Mouse (Mus musculus): ENCODE data around the gene Gchfr. TPM values are rescaled to one million over a fixed set of nuclear protein-coding genes. Genes with fewer than 3 reads are reported as not detected.

Gchfr gene
- polyA plus RNA-seq, 1 experiment, result 4.2 TPM

GRCm38 (mm10) chr2:119172446-119172845 is 4.9 kb downstream of the Gchfr start:
- no peak overlapping the region for H3K27ac ChIP-seq (ENCODE audit: insufficient read depth, low read length)
- no peaks in the 10 kb centered on the region for H3K36me3 ChIP-seq (ENCODE audit: control insufficient read depth, insufficient read depth, low read length)
- no peak overlapping the region for H3K4me3 ChIP-seq (ENCODE audit: extremely low read depth, insufficient read depth, insufficient read length)
- TF ChIP-seq CTCF (IDR thresholded peaks at IDR 0.05; ENCODE audit: extremely low read depth, insufficient read depth, insufficient read length, insufficient replicate concordance) (no peak), POLR2A (IDR thresholded peaks at IDR 0.05; ENCODE audit: low read depth, low read length) (no peak)
- peaks cover 7% of the 10 kb centered on the region for H3K4me1 ChIP-seq (ENCODE audit: control insufficient read depth, insufficient read depth, insufficient read length)
- DNase-seq (ENCODE audit: low read depth in 1 of 2, low spot score in 2 of 2), result no peak
- 92% methylated on average over 7 of the region's 7 CpGs for WGBS
- peaks cover 3% of the 10 kb centered on the region; the same call in 1 of the 2 replicates for H3K27me3 ChIP-seq (ENCODE audit: control insufficient read depth, insufficient read depth, low read length)

DNA sequence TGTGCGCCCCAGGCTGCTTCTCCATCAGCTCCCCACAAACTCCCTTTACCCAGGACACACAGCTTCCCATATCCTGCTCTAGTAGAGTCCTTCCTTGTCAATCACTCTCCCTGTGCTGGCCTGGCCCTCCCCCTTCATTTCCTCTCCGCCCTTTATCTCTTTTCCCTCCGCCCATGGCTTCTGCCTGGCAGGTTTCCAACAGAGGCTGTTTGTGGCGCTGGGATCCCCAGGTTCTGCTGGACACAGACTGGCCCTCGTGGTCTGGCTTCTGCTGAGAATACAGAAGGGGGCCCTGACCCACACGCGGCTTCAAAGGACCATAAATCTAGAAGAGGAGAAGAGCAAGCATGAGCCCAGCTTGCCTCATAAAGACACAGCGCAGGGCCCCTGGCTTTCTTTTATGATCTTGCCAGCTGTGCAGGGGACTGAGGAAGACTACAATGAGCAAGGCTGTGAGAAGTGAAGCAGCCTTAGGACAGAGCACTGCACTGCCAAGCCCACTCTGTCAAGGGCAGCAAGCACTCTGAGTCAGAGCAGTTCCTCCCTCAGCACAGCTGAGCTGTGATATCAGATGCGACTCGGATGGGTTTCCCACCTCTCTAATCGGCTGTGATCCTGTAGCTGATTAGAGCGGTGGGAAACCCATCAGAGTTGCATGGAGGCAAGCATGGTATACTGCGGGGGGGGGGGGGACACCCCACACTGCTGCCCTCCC is 5.4 kb downstream of the Gchfr start:
- no peak for TF ChIP-seq CTCF (IDR thresholded peaks at IDR 0.05; ENCODE audit: extremely low read depth, insufficient read depth, insufficient read length, insufficient replicate concordance)
- TF ChIP-seq POLR2A (IDR thresholded peaks at IDR 0.05; ENCODE audit: low read depth, low read length), result no peak
- WGBS, result 56% methylated on average over 13 of the region's 13 CpGs
- Histone ChIP-seq H3K36me3 (ENCODE audit: control insufficient read depth, insufficient read depth, low read length) (no peaks in the 10 kb centered on the region), H3K27ac (ENCODE audit: insufficient read depth, low read length) (no peak overlapping the region), H3K27me3 (ENCODE audit: control insufficient read depth, insufficient read depth, low read length) (no peaks in the 10 kb centered on the region), H3K4me1 (ENCODE audit: control insufficient read depth, insufficient read depth, insufficient read length) (peaks cover 3% of the 10 kb centered on the region; the same call in 1 of the 2 replicates), H3K4me3 (ENCODE audit: extremely low read depth, insufficient read depth, insufficient read length) (no peak overlapping the region)
- no peak for DNase-seq (ENCODE audit: low read depth in 1 of 2, low spot score in 2 of 2)

DNA sequence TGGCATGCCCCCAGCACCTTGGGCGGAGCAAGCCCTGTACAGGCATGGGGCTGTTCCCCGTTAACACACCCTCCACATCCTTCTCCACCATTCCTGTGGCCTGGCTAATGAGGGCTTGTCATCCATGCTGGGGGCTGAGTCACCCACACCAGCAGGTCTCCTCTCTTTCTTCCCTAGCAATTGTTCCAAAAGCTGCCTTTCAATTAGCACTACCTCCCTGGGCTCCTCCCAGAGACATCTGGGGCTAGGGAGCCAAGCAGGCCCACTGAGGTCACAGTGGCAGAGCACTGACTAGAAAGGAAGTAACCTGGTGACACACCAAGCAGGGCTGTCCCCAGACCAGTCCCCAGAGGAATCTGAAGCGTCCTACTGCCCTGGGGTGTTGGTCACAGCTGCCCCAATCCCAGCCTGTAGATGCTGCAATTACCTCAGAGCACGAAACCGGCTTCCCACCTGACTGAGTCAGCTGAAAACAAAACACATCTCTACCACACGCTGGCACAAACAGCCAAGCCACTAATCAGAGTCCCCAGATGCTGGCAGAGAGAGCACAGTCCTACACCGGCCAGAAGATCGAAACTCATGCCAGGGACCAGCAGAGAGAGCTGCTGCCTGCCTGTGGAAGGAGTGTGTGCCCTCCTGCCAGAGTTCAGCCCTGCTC is 6.5 kb downstream of the Gchfr start, which contains the start of gene Gm14137:
TSS of gene Gm14137 (plus strand) at position 519 of the 661 bp plus-strand sequence.
- WGBS, result 56% methylated on average over 8 of the region's 8 CpGs
- Histone ChIP-seq H3K4me3 (ENCODE audit: extremely low read depth, insufficient read depth, insufficient read length) (no peak within 1 kb of the TSS), H3K36me3 (ENCODE audit: control insufficient read depth, insufficient read depth, low read length) (peaks cover under 1% of the 10 kb centered on the region; the same call in 1 of the 2 replicates), H3K4me1 (ENCODE audit: control insufficient read depth, insufficient read depth, insufficient read length) (peaks cover 3% of the 10 kb centered on the region; the same call in 1 of the 2 replicates), H3K27me3 (ENCODE audit: control insufficient read depth, insufficient read depth, low read length) (no peaks in the 10 kb centered on the region), H3K27ac (ENCODE audit: insufficient read depth, low read length) (no peak within 1 kb of the TSS)
- peak; percentile 15 to 17 for DNase-seq (ENCODE audit: low read depth in 1 of 2, low spot score in 2 of 2)
- TF ChIP-seq POLR2A (IDR thresholded peaks at IDR 0.05; ENCODE audit: low read depth, low read length) (no peak), CTCF (IDR thresholded peaks at IDR 0.05; ENCODE audit: extremely low read depth, insufficient read depth, insufficient read length, insufficient replicate concordance) (no peak)

DNA sequence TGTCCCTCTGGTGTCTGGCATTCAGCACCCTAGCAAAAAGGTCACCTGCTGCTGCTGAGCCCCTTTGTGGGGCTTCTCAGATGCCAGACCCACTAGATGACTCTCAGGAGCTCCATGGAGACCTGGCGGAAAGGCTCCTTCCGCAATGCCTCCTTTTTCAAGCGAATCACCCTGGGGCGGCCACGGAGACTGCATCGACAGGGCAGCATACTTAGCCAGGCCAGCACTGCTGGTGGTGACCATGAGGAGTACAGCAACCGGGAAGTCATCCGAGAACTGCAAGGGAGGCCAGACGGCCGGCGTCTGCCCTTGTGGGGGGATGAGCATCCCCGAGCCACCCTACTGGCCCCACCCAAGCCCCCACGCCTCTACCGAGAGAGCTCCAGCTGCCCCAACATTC is 7.3 kb downstream of the Gchfr start:
- 93% methylated on average over 14 of the region's 14 CpGs for WGBS
- Histone ChIP-seq H3K36me3 (ENCODE audit: control insufficient read depth, insufficient read depth, low read length) (peaks cover 5% of the 10 kb centered on the region; the same call in 1 of the 2 replicates), H3K4me3 (ENCODE audit: extremely low read depth, insufficient read depth, insufficient read length) (no peak overlapping the region), H3K27me3 (ENCODE audit: control insufficient read depth, insufficient read depth, low read length) (no peaks in the 10 kb centered on the region), H3K27ac (ENCODE audit: insufficient read depth, low read length) (no peak overlapping the region), H3K4me1 (ENCODE audit: control insufficient read depth, insufficient read depth, insufficient read length) (peaks cover 3% of the 10 kb centered on the region; the same call in 1 of the 2 replicates)
- no peak for DNase-seq (ENCODE audit: low read depth in 1 of 2, low spot score in 2 of 2)
- TF ChIP-seq POLR2A (IDR thresholded peaks at IDR 0.05; ENCODE audit: low read depth, low read length), result no peak
- TF ChIP-seq CTCF (IDR thresholded peaks at IDR 0.05; ENCODE audit: extremely low read depth, insufficient read depth, insufficient read length, insufficient replicate concordance), result no peak

- 77% methylated on average over 6 of the region's 6 CpGs for WGBS
- H3K27me3 ChIP-seq (ENCODE audit: control insufficient read depth, insufficient read depth, low read length), result no peaks in the 10 kb centered on the region
- peaks cover 7% of the 10 kb centered on the region; the same call in 1 of the 2 replicates for H3K36me3 ChIP-seq (ENCODE audit: control insufficient read depth, insufficient read depth, low read length)
- TF ChIP-seq CTCF (IDR thresholded peaks at IDR 0.05; ENCODE audit: extremely low read depth, insufficient read depth, insufficient read length, insufficient replicate concordance) (no peak), POLR2A (IDR thresholded peaks at IDR 0.05; ENCODE audit: low read depth, low read length) (no peak)
- no peak for DNase-seq (ENCODE audit: low read depth in 1 of 2, low spot score in 2 of 2)
- H3K4me1 ChIP-seq (ENCODE audit: control insufficient read depth, insufficient read depth, insufficient read length), result peaks cover 3% of the 10 kb centered on the region; the same call in 1 of the 2 replicates
- H3K27ac ChIP-seq (ENCODE audit: insufficient read depth, low read length), result no peak overlapping the region
- H3K4me3 ChIP-seq (ENCODE audit: extremely low read depth, insufficient read depth, insufficient read length), result no peak overlapping the region
Measured at GRCm38 (mm10) chr2:119175614-119176013, 8.0 kb downstream of the Gchfr start.

DNA sequence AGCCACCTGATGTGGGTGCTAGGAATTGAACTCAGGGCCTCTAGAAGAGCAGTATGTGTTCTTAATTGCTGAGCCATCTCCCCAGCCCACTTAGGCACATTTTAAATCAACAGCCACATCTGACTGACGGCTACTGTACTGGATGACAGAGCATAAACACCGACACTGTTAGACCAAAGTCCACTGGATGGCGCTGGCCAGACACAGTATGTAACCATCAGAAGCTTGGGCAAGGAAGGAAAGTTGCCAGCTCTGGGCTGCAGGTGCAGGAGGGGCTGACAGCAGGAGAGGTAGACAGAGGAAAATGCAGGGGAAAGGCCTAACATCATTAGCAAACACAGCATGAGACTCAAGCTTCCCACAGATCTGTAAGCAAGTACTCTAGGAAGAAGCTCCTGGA is 9.2 kb downstream of the Gchfr start:
- Histone ChIP-seq H3K36me3 (ENCODE audit: control insufficient read depth, insufficient read depth, low read length) (peaks cover 8% of the 10 kb centered on the region; the same call in 1 of the 2 replicates), H3K27ac (ENCODE audit: insufficient read depth, low read length) (no peak overlapping the region), H3K4me1 (ENCODE audit: control insufficient read depth, insufficient read depth, insufficient read length) (peaks cover 3% of the 10 kb centered on the region; the same call in 1 of the 2 replicates), H3K4me3 (ENCODE audit: extremely low read depth, insufficient read depth, insufficient read length) (no peak overlapping the region), H3K27me3 (ENCODE audit: control insufficient read depth, insufficient read depth, low read length) (no peaks in the 10 kb centered on the region)
- WGBS, result 80% methylated on average over 3 of the region's 3 CpGs
- DNase-seq (ENCODE audit: low read depth in 1 of 2, low spot score in 2 of 2), result no peak
- TF ChIP-seq POLR2A (IDR thresholded peaks at IDR 0.05; ENCODE audit: low read depth, low read length) (no peak), CTCF (IDR thresholded peaks at IDR 0.05; ENCODE audit: extremely low read depth, insufficient read depth, insufficient read length, insufficient replicate concordance) (no peak)
